Mouse (Mus musculus) neural tube, embryonic 13.5 days (tissue): ENCODE results near the gene Mcf2l. TPM values are rescaled to one million over a fixed set of nuclear protein-coding genes. Genes with fewer than 3 reads are reported as not detected.
A peak's percentile ranks its signal among the peaks of the same experiment; 100 is the strongest.

Experiments
- ATAC-seq: fragments of 200-750 bp; cut with Nextera tagmentation; 2 replicates; pipeline ENCODE4 v1.8.0; 2017; ENCODE audit warnings: low read depth, mild to moderate bottlenecking, moderate TSS enrichment, moderate library complexity
- H3K27ac ChIP-seq: fragments of 300-500 bp; sonication (generic); replicated peaks from 2 replicates; pipeline ENCODE4 v1.5.1; 2015; ENCODE audit warnings: moderate library complexity, mild to moderate bottlenecking, inconsistent platforms
- H3K27me3 ChIP-seq: fragments of 300-500 bp; sonication (generic); 2 replicates; pipeline ENCODE4 v1.6.1; 2015; ENCODE audit warnings: mild to moderate bottlenecking, inconsistent platforms
- H3K36me3 ChIP-seq: fragments of 300-500 bp; sonication (generic); 2 replicates; pipeline ENCODE4 v1.6.1; 2015; ENCODE audit warnings: mild to moderate bottlenecking, inconsistent platforms
- H3K4me1 ChIP-seq: fragments of 300-500 bp; sonication (generic); replicated peaks from 2 replicates; pipeline ENCODE4 v1.6.1; 2015; ENCODE audit warnings: inconsistent platforms
- H3K4me2 ChIP-seq: fragments of 300-500 bp; sonication (generic); 2 replicates; pipeline ENCODE4 v1.6.1; 2015; ENCODE audit warnings: inconsistent platforms, mild to moderate bottlenecking, moderate library complexity
- H3K4me3 ChIP-seq: fragments of 300-500 bp; sonication (generic); 2 replicates; pipeline ENCODE4 v1.5.1; 2015; ENCODE audit warnings: mild to moderate bottlenecking, inconsistent platforms
- H3K9ac ChIP-seq: fragments of 300-500 bp; sonication (generic); 2 replicates; pipeline ENCODE4 v1.6.1; 2015; ENCODE audit warnings: moderate library complexity, mild to moderate bottlenecking, inconsistent platforms
- H3K9me3 ChIP-seq: fragments of 300-500 bp; sonication (generic); 2 replicates; pipeline ENCODE4 v1.6.1; 2016; ENCODE audit warnings: inconsistent platforms
- WGBS: fragments of 180-500 bp; shearing (Covaris S2); methylation state at CpG from one replicate; pipeline ENCODE4 v1.1.7; 2015; 5-methylcytosine and 5-hydroxymethylcytosine counted together
- polyA plus RNA-seq: library from polyadenylated mRNA; unstranded; fragments of >200 nt; fragmentation: Nextera tagmentation; extraction: Ambion mirVana; gene quantifications from 2 replicates; pipeline ENCODE4 v1.2.1, GENCODE M21; 2015

Mcf2l gene
- polyA plus RNA-seq, 1 experiment from 2014 or later = 107 TPM

DNA sequence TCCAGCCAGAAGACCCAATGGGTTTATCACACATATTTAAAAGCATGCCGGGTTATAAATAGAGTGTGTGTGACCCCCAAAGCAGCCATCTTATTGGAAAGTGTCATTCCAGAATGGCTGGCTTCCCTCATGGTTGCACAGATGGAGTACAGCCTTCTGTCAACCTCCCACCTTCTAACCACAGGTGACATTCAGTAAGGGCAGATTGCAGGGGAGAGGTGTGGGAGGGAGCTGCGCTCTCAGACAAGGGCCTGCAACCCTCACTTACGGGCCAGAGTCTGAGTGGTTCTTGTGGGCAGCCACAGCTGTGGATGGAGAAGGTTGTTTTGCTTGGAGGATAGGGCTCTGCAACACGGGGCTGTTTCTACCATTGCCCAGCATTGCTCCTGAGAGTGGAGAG lies 47.0 kb downstream of the Mcf2l start:
- Histone ChIP-seq H3K36me3 (0 out of 2 replicates have a peak, but pooled peaks cover 3% of the 10 kb centered on the region), H3K9me3 (no peaks in the 10 kb centered on the region), H3K27me3 (no peaks in the 10 kb centered on the region), H3K4me1 (peaks cover 40% of the 10 kb centered on the region), H3K9ac (no peak overlapping the region), H3K4me3 (no peak overlapping the region), H3K4me2 (no peak overlapping the region), H3K27ac (no peak overlapping the region)
- WGBS = 86% methylated on average over 4 of the region's 4 CpGs
- no peak for ATAC-seq

DNA sequence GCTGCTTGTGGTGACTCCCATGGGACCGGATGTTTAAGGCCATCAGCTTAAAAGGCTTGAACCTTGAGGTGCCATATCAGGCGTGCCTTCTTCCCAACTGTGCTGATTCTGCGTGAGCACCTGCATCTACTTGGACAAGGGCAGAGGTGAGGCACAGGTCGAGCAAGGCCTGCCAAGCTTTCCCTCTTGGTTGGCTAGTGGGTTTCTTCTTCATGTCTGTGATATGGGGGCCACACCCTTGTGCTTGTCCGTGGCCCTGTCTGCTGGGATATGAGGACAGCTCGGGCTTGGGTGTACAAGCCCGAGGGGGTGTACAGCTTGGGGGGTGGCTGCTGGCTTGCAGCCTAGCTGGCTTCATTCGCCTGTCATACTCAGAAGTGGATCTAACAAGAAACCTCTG lies 51.4 kb downstream of the Mcf2l start:
- Histone ChIP-seq H3K4me1 (peaks cover 35% of the 10 kb centered on the region), H3K4me3 (no peak overlapping the region), H3K9ac (no peak overlapping the region), H3K27ac (peak overlapping the region; percentile 20; the same call in 1 of the 2 replicates), H3K4me2 (no peak overlapping the region), H3K36me3 (0 out of 2 replicates have a peak, but pooled peaks cover 3% of the 10 kb centered on the region), H3K9me3 (no peaks in the 10 kb centered on the region), H3K27me3 (no peaks in the 10 kb centered on the region)
- ATAC-seq = no peak
- 91% methylated on average over 8 of the region's 8 CpGs for WGBS

- WGBS = 64% methylated on average over 13 of the region's 13 CpGs
- no peak; the same call in 1 of the 2 replicates for ATAC-seq
- no peak overlapping the region for H3K4me2 ChIP-seq
- no peaks in the 10 kb centered on the region for H3K9me3 ChIP-seq
- peak overlapping the region; percentile 56 for H3K27ac ChIP-seq
- H3K9ac ChIP-seq = no peak overlapping the region
- peaks cover 43% of the 10 kb centered on the region for H3K4me1 ChIP-seq
- no peaks in the 10 kb centered on the region for H3K27me3 ChIP-seq
- 0 out of 2 replicates have a peak, but pooled peaks cover 3% of the 10 kb centered on the region for H3K36me3 ChIP-seq
- 0 out of 2 replicates have a peak overlapping the region, but pooled peaks have one; percentile 5 for H3K4me3 ChIP-seq
These were observed 52.4 kb downstream of the Mcf2l start for GRCm38 (mm10) chr8:12925941-12926381.

GRCm38 (mm10) chr8:12927204-12927983 lies 53.8 kb downstream of the Mcf2l start:
- peak overlapping the region; percentile 25 for H3K4me2 ChIP-seq
- no peaks in the 10 kb centered on the region for H3K9me3 ChIP-seq
- no peak for ATAC-seq
- H3K4me1 ChIP-seq = peaks cover 57% of the 10 kb centered on the region
- H3K27me3 ChIP-seq = no peaks in the 10 kb centered on the region
- H3K36me3 ChIP-seq = 0 out of 2 replicates have a peak, but pooled peaks cover 3% of the 10 kb centered on the region
- no peak overlapping the region for H3K4me3 ChIP-seq
- H3K9ac ChIP-seq = peak overlapping the region; percentile 41; the same call in 1 of the 2 replicates
- WGBS = 47% methylated on average over 7 of the region's 7 CpGs
- peak overlapping the region; percentile 56; the same call in 1 of the 2 replicates for H3K27ac ChIP-seq

DNA sequence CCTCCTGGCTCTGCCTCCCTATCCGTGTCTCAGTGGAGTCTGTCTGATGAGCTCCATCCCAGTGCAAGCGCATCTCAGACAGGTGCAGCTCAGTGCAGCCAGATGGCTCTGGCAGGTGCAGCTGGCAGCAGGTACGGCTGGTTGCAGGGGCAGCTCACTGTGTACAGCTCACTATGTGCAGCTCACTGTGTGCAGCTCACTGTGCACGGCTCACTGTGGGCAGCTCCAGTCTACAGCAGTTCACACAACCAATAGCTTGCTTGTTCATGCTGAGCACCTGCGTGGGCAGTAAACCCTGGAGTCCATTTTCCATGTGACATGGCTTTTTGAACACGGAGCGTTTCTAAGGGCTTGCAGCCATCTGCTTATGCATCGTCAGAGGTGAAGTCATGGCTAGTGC lies 54.4 kb downstream of the Mcf2l start:
- 0 out of 2 replicates have a peak overlapping the region, but pooled peaks have one; percentile 29 for H3K27ac ChIP-seq
- H3K27me3 ChIP-seq = no peaks in the 10 kb centered on the region
- 0 out of 2 replicates have a peak overlapping the region, but pooled peaks have one; percentile 9 for H3K4me2 ChIP-seq
- no peaks in the 10 kb centered on the region for H3K9me3 ChIP-seq
- H3K4me1 ChIP-seq = peaks cover 58% of the 10 kb centered on the region
- no peak for ATAC-seq
- 85% methylated on average over 8 of the region's 8 CpGs for WGBS
- H3K36me3 ChIP-seq = no peaks in the 10 kb centered on the region
- 0 out of 2 replicates have a peak overlapping the region, but pooled peaks have one; percentile 26 for H3K9ac ChIP-seq
- H3K4me3 ChIP-seq = no peak overlapping the region; the same call in 1 of the 2 replicates

- H3K36me3 ChIP-seq = no peaks in the 10 kb centered on the region
- no peak overlapping the region for H3K27ac ChIP-seq
- H3K9me3 ChIP-seq = no peaks in the 10 kb centered on the region
- peaks cover 62% of the 10 kb centered on the region for H3K4me1 ChIP-seq
- H3K4me3 ChIP-seq = no peak overlapping the region
- H3K9ac ChIP-seq = no peak overlapping the region
- no peak for ATAC-seq
- 89% methylated on average over 5 of the region's 5 CpGs for WGBS
- H3K27me3 ChIP-seq = no peaks in the 10 kb centered on the region
- no peak overlapping the region for H3K4me2 ChIP-seq
These were observed 55.3 kb downstream of the Mcf2l start for GRCm38 (mm10) chr8:12928931-12929330.

- Histone ChIP-seq H3K4me2 (no peak overlapping the region), H3K9me3 (no peaks in the 10 kb centered on the region), H3K27ac (peak overlapping the region; percentile 34; the same call in 1 of the 2 replicates), H3K4me3 (no peak overlapping the region), H3K27me3 (no peaks in the 10 kb centered on the region), H3K9ac (no peak overlapping the region), H3K4me1 (peaks cover 61% of the 10 kb centered on the region), H3K36me3 (no peaks in the 10 kb centered on the region)
- WGBS = 28% methylated on average over 5 of the region's 5 CpGs
- no peak for ATAC-seq
These were observed 56.7 kb downstream of the Mcf2l start for GRCm38 (mm10) chr8:12930290-12930689.

GRCm38 (mm10) chr8:12931426-12931825 lies 57.8 kb downstream of the Mcf2l start:
- H3K9me3 ChIP-seq = no peaks in the 10 kb centered on the region
- H3K27me3 ChIP-seq = no peaks in the 10 kb centered on the region
- peak overlapping the region; percentile 31; the same call in 1 of the 2 replicates for H3K9ac ChIP-seq
- no peaks in the 10 kb centered on the region for H3K36me3 ChIP-seq
- no peak overlapping the region for H3K4me2 ChIP-seq
- H3K27ac ChIP-seq = peak overlapping the region; percentile 34
- no peak for ATAC-seq
- H3K4me1 ChIP-seq = peaks cover 50% of the 10 kb centered on the region
- WGBS = 28% methylated on average over 11 of the region's 11 CpGs
- H3K4me3 ChIP-seq = no peak overlapping the region

DNA sequence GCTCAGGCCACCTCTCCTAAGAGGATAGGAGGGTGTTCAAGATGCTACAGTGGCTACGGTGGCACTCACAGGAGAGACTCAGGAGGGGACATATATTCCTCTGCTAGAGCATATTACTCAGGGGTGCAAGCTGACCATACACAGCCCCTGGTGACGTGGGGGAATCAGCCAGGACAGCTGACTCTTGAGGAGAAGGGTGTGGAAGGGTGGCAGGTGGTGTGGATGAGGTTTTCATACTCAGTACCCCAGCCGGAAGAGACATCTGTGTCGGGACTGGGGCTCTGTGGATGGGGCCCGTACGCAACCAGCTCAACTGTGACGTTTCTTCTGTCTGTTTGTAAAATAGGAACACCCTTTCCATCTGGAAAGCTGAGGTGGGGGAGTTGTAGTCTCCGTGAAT lies 58.9 kb downstream of the Mcf2l start:
- WGBS = 86% methylated on average over 8 of the region's 8 CpGs
- Histone ChIP-seq H3K4me3 (no peak overlapping the region), H3K36me3 (no peaks in the 10 kb centered on the region), H3K27ac (no peak overlapping the region), H3K27me3 (no peaks in the 10 kb centered on the region), H3K4me1 (peaks cover 40% of the 10 kb centered on the region), H3K4me2 (no peak overlapping the region), H3K9me3 (no peaks in the 10 kb centered on the region), H3K9ac (no peak overlapping the region)
- ATAC-seq = no peak

GRCm38 (mm10) chr8:12933765-12934164 lies 60.2 kb downstream of the Mcf2l start:
- WGBS = 67% methylated on average over 3 of the region's 3 CpGs
- H3K4me3 ChIP-seq = no peak overlapping the region
- no peak overlapping the region for H3K9ac ChIP-seq
- H3K4me2 ChIP-seq = no peak overlapping the region
- no peaks in the 10 kb centered on the region for H3K9me3 ChIP-seq
- no peak overlapping the region for H3K27ac ChIP-seq
- H3K36me3 ChIP-seq = no peaks in the 10 kb centered on the region
- peaks cover 32% of the 10 kb centered on the region for H3K4me1 ChIP-seq
- H3K27me3 ChIP-seq = no peaks in the 10 kb centered on the region
- ATAC-seq = no peak

DNA sequence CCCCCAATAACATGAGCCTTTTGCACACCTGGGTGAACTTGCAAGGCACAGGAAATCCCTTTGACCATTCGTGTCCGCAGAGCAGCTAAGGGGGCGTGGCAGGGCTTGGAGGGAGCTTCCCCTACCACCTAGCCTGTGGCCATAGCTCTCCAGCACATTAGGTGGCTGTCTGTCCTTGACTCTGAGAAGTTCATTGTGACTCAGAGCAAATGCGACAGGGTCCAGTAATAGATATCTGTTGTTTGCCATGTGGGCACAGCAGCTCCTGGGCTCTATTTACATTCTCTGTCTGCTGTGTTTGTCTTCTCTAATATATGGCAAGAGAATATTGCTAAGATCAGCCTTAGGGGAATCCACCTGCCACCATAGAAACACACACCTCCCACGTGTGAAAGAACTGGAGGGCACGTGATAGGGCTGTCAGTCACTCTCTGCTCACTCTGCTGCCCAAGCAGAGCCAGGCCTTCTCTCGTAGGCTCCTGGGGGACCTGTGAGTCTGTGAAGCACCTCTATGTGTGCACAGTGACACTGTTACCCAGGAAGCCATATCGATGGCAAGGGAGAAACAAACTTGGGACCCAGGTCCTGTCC lies 60.9 kb downstream of the Mcf2l start:
- Histone ChIP-seq H3K4me1 (peaks cover 32% of the 10 kb centered on the region), H3K4me3 (no peak overlapping the region), H3K4me2 (no peak overlapping the region), H3K9me3 (no peaks in the 10 kb centered on the region), H3K9ac (no peak overlapping the region), H3K36me3 (no peaks in the 10 kb centered on the region), H3K27me3 (no peaks in the 10 kb centered on the region), H3K27ac (no peak overlapping the region)
- no peak for ATAC-seq
- WGBS = 76% methylated on average over 8 of the region's 8 CpGs

GRCm38 (mm10) chr8:12940549-12940948 lies 66.9 kb downstream of the Mcf2l start:
- H3K9me3 ChIP-seq = no peaks in the 10 kb centered on the region
- no peaks in the 10 kb centered on the region for H3K36me3 ChIP-seq
- no peaks in the 10 kb centered on the region for H3K27me3 ChIP-seq
- H3K9ac ChIP-seq = no peak overlapping the region
- no peaks in the 10 kb centered on the region; the same call in 1 of the 2 replicates for H3K4me1 ChIP-seq
- WGBS = 81% methylated on average over 8 of the region's 8 CpGs
- H3K27ac ChIP-seq = no peak overlapping the region
- no peak for ATAC-seq
- H3K4me3 ChIP-seq = no peak overlapping the region
- no peak overlapping the region for H3K4me2 ChIP-seq
